Mouse (Mus musculus): ENCODE data around the gene Btbd35f29. TPM values are rescaled to one million over a fixed set of nuclear protein-coding genes. Genes with fewer than 3 reads are reported as not detected.
"Not testable (repeated sequence)": the region's sequence is repeated elsewhere in the genome, so short reads cannot be mapped to it uniquely, and the experiment has no call there.

The Btbd35f29 gene
- polyA plus RNA-seq (2015; fragmentation: Nextera tagmentation; extraction: Ambion mirVana): not detected in 2 replicates

GRCm38 (mm10) chrX:31117374-31117773, at the start of gene Btbd35f29:
Btbd35f29 (plus strand) TSS chrX:31117674.
- not testable (repeated sequence) for ATAC-seq (ENCODE audit: low FRiP score, low read depth)

GRCm38 (mm10) chrX:31141416-31141815, 23.9 kb downstream of the Btbd35f29 start:
- H3K4me2 ChIP-seq (replicated peaks); H3K4me3 ChIP-seq; H3K9ac ChIP-seq; H3K36me3 ChIP-seq; ATAC-seq (ENCODE audit: low FRiP score, low read depth); H3K27ac ChIP-seq; H3K4me1 ChIP-seq; H3K27me3 ChIP-seq: not testable (repeated sequence)
- WGBS: 69% methylated on average over 2 of the region's 2 CpGs
- peaks cover 22% of the 10 kb centered on the region for H3K9me3 ChIP-seq

More at GRCm38 (mm10) chrX:31117374-31117773, at the start of gene Btbd35f29:
- H3K4me3 ChIP-seq; H3K9ac ChIP-seq; H3K4me1 ChIP-seq; H3K4me2 ChIP-seq (replicated peaks); H3K27ac ChIP-seq; H3K36me3 ChIP-seq; H3K9me3 ChIP-seq; H3K27me3 ChIP-seq: not testable (repeated sequence)
- no CpG with 5 or more reads among the region's 4 CpGs for WGBS

- H3K27ac ChIP-seq; ATAC-seq (ENCODE audit: low FRiP score, low read depth); H3K4me1 ChIP-seq: not testable (repeated sequence)
These were observed 27.7 kb downstream of the Btbd35f29 start for GRCm38 (mm10) chrX:31145144-31145543.

GRCm38 (mm10) chrX:31145835-31146234, 28.4 kb downstream of the Btbd35f29 start:
- not testable (repeated sequence) for H3K9ac ChIP-seq; H3K27ac ChIP-seq; H3K4me3 ChIP-seq; ATAC-seq (ENCODE audit: low FRiP score, low read depth); H3K27me3 ChIP-seq; H3K36me3 ChIP-seq; H3K4me2 ChIP-seq (replicated peaks); H3K4me1 ChIP-seq
- peaks cover 20% of the 10 kb centered on the region for H3K9me3 ChIP-seq
- WGBS: 74% methylated on average over 1 of the region's 1 CpGs

More at GRCm38 (mm10) chrX:31145144-31145543, 27.7 kb downstream of the Btbd35f29 start:
- H3K4me3 ChIP-seq; H3K4me2 ChIP-seq (replicated peaks); H3K36me3 ChIP-seq; H3K9ac ChIP-seq; H3K27me3 ChIP-seq: not testable (repeated sequence)
- peaks cover 22% of the 10 kb centered on the region for H3K9me3 ChIP-seq

- H3K9ac ChIP-seq; H3K27me3 ChIP-seq; H3K4me1 ChIP-seq; H3K27ac ChIP-seq; ATAC-seq (ENCODE audit: low FRiP score, low read depth); H3K4me2 ChIP-seq (replicated peaks); H3K36me3 ChIP-seq; H3K4me3 ChIP-seq: not testable (repeated sequence)
- WGBS: 77% methylated on average over 2 of the region's 2 CpGs
- H3K9me3 ChIP-seq: peaks cover 41% of the 10 kb centered on the region
These were observed 41.1 kb downstream of the Btbd35f29 start for GRCm38 (mm10) chrX:31158534-31159085.

- H3K36me3 ChIP-seq; H3K9ac ChIP-seq; H3K27me3 ChIP-seq; H3K4me3 ChIP-seq; H3K27ac ChIP-seq; H3K4me2 ChIP-seq (replicated peaks); ATAC-seq (ENCODE audit: low FRiP score, low read depth); H3K4me1 ChIP-seq: not testable (repeated sequence)
- 66% methylated on average over 2 of the region's 2 CpGs for WGBS
- H3K9me3 ChIP-seq: peaks cover 45% of the 10 kb centered on the region
These were observed 42.2 kb downstream of the Btbd35f29 start for GRCm38 (mm10) chrX:31159450-31160322.

- not testable (repeated sequence) for H3K9ac ChIP-seq; H3K4me2 ChIP-seq (replicated peaks); H3K36me3 ChIP-seq; H3K27ac ChIP-seq; H3K27me3 ChIP-seq; ATAC-seq (ENCODE audit: low FRiP score, low read depth); H3K4me3 ChIP-seq; H3K4me1 ChIP-seq
- WGBS: 85% methylated on average over 4 of the region's 4 CpGs
- H3K9me3 ChIP-seq: peaks cover 51% of the 10 kb centered on the region
These were observed 43.1 kb downstream of the Btbd35f29 start for GRCm38 (mm10) chrX:31160554-31160953.

- peaks cover 48% of the 10 kb centered on the region for H3K9me3 ChIP-seq
- not testable (repeated sequence) for H3K27ac ChIP-seq; H3K36me3 ChIP-seq; H3K9ac ChIP-seq; H3K27me3 ChIP-seq; H3K4me3 ChIP-seq; H3K4me1 ChIP-seq; ATAC-seq (ENCODE audit: low FRiP score, low read depth); H3K4me2 ChIP-seq (replicated peaks)
- WGBS: 77% methylated on average over 3 of the region's 3 CpGs
These were observed 45.2 kb downstream of the Btbd35f29 start for GRCm38 (mm10) chrX:31162638-31163037.

GRCm38 (mm10) chrX:31165193-31165592, 47.7 kb downstream of the Btbd35f29 start:
- not testable (repeated sequence) for ATAC-seq (ENCODE audit: low FRiP score, low read depth); H3K4me2 ChIP-seq (replicated peaks)

More at GRCm38 (mm10) chrX:31165193-31165592, 47.7 kb downstream of the Btbd35f29 start:
- H3K36me3 ChIP-seq, H3K27me3 ChIP-seq, H3K27ac ChIP-seq, H3K4me3 ChIP-seq, H3K4me1 ChIP-seq, H3K9ac ChIP-seq: not testable (repeated sequence)
- H3K9me3 ChIP-seq: peaks cover 38% of the 10 kb centered on the region
- WGBS: 94% methylated on average over 3 of the region's 3 CpGs

Other genes starting within 250 kb of the Btbd35f29 start
- not detected in 2 replicates for gene Spin2f, start 136.2 kb downstream of the Btbd35f29 start, polyA plus RNA-seq (2015; fragmentation: Nextera tagmentation; extraction: Ambion mirVana)
- gene Btbd35f26, start 218.8 kb downstream of the Btbd35f29 start, polyA plus RNA-seq (2015; fragmentation: Nextera tagmentation; extraction: Ambion mirVana): not detected in 2 replicates